Mouse (Mus musculus) limb, embryonic 15.5 days (tissue): ENCODE data around the gene Srp54a. TPM values are rescaled to one million over a fixed set of nuclear protein-coding genes. Genes with fewer than 3 reads are reported as not detected.
A peak's percentile ranks its signal among the peaks of the same experiment; 100 is the strongest.
"Not testable (repeated sequence)": the region's sequence is repeated elsewhere in the genome, so short reads cannot be mapped to it uniquely, and the experiment has no call there.

Experiments
- ATAC-seq: fragments of 200-750 bp; cut with Nextera tagmentation; 2 replicates; pipeline ENCODE4 v1.8.0; 2017; ENCODE audit warnings: low read depth, moderate TSS enrichment; ENCODE audit not compliant: insufficient number of reproducible peaks, low FRiP score, low TSS enrichment
- H3K27ac ChIP-seq: fragments of 300-500 bp; sonication (generic); 2 replicates; pipeline ENCODE4 v1.5.1; 2015; ENCODE audit warnings: moderate library complexity, mild to moderate bottlenecking, inconsistent platforms
- H3K27me3 ChIP-seq: fragments of 300-500 bp; sonication (generic); 2 replicates; pipeline ENCODE4 v1.6.1; 2015; ENCODE audit warnings: inconsistent platforms
- H3K36me3 ChIP-seq: fragments of 300-500 bp; sonication (generic); 2 replicates; pipeline ENCODE4 v1.6.1; 2015; ENCODE audit warnings: inconsistent platforms
- H3K4me1 ChIP-seq: fragments of 300-500 bp; sonication (generic); 2 replicates; pipeline ENCODE4 v1.6.1; 2015; ENCODE audit warnings: inconsistent platforms
- H3K4me2 ChIP-seq: fragments of 300-500 bp; sonication (generic); 2 replicates; pipeline ENCODE4 v1.6.1; 2015; ENCODE audit warnings: mild to moderate bottlenecking, inconsistent platforms
- H3K4me3 ChIP-seq: fragments of 300-500 bp; sonication (generic); 2 replicates; pipeline ENCODE4 v1.5.1; 2015; ENCODE audit warnings: mild to moderate bottlenecking, inconsistent platforms
- H3K9ac ChIP-seq: fragments of 300-500 bp; sonication (generic); 2 replicates; pipeline ENCODE4 v1.6.1; 2015; ENCODE audit warnings: inconsistent platforms
- H3K9me3 ChIP-seq: fragments of 300-500 bp; sonication (generic); 2 replicates; pipeline ENCODE4 v1.6.1; 2016; ENCODE audit warnings: inconsistent platforms
- WGBS: fragments of 180-500 bp; shearing (Covaris S2); methylation state at CpG from one replicate; pipeline ENCODE4 v1.1.7; 2015; 5-methylcytosine and 5-hydroxymethylcytosine counted together
- polyA plus RNA-seq: library from polyadenylated mRNA; unstranded; fragments of >200 nt; fragmentation: Nextera tagmentation; extraction: Ambion mirVana; gene quantifications from 2 replicates; pipeline ENCODE4 v1.2.1, GENCODE M21; 2015

Srp54a gene
- polyA plus RNA-seq, 1 experiment from 2014 or later = 196 TPM

GRCm38 (mm10) chr12:55154559-55155448 lies 74.7 kb downstream of the Srp54a start, which contains the start of gene Srp54b:
Srp54b (plus strand) TSS chr12:55155104.
- H3K27ac ChIP-seq, H3K4me1 ChIP-seq, H3K27me3 ChIP-seq, H3K4me2 ChIP-seq, H3K9me3 ChIP-seq, H3K36me3 ChIP-seq, H3K9ac ChIP-seq: not testable (repeated sequence)
- ATAC-seq = peak; percentile 97
- no CpG with 5 or more reads among the region's 57 CpGs for WGBS
- H3K4me3 ChIP-seq = peak within 1 kb of the TSS; percentile 30

- H3K36me3 ChIP-seq, H3K4me2 ChIP-seq, H3K27me3 ChIP-seq, H3K9me3 ChIP-seq, H3K27ac ChIP-seq, H3K4me1 ChIP-seq, H3K9ac ChIP-seq: not testable (repeated sequence)
- H3K4me3 ChIP-seq = peak overlapping the region; percentile 30
- under 1% methylated on average over 12 of the region's 24 CpGs for WGBS
- ATAC-seq = peak; percentile 43
Measured at GRCm38 (mm10) chr12:55155449-55155783, 75.4 kb downstream of the Srp54a start.

Other genes starting within 250 kb of the Srp54a start
- 174 and 265 TPM in 2 replicates for gene Cfl2, start 217.4 kb upstream of the Srp54a start, polyA plus RNA-seq
- not detected in 2 replicates for gene Gm20403, start 93.7 kb upstream of the Srp54a start, polyA plus RNA-seq
- gene Baz1a, start 65.9 kb upstream of the Srp54a start, polyA plus RNA-seq = 19.9 and 20.8 TPM in 2 replicates
- 31.9 and 32.7 TPM in 2 replicates for gene 2700097O09Rik, start 152 bp upstream of the Srp54a start, polyA plus RNA-seq
- 30.3 TPM in 2 replicates for gene Fam177a, start 44.2 kb downstream of the Srp54a start, polyA plus RNA-seq
- 65.4 and 70.1 TPM in 2 replicates for gene Srp54b, start 74.8 kb downstream of the Srp54a start, polyA plus RNA-seq
- 0.35 TPM in 1 of 2 replicates, not detected in the other for gene 1700047I17Rik2, start 119.3 kb downstream of the Srp54a start, polyA plus RNA-seq
- 79.0 and 87.9 TPM in 2 replicates for gene Srp54c, start 149.9 kb downstream of the Srp54a start, polyA plus RNA-seq
- 13.2 and 14.2 TPM in 2 replicates for gene 1110008L16Rik, start 219.3 kb downstream of the Srp54a start, polyA plus RNA-seq
- gene Ppp2r3c, start 222.7 kb downstream of the Srp54a start, polyA plus RNA-seq = 11.0 and 11.2 TPM in 2 replicates